Mouse (Mus musculus): ENCODE measurements around the gene 1700025G04Rik.
A peak's percentile ranks its signal among the peaks of the same experiment; 100 is the strongest.

The 1700025G04Rik gene

GRCm38 (mm10) chr1:151990615-151991014, 99.3 kb downstream of the 1700025G04Rik start:
- no peak for DNase-seq

GRCm38 (mm10) chr1:151988713-151989112, 101.2 kb downstream of the 1700025G04Rik start:
- DNase-seq: no peak

- no peak for DNase-seq
These were observed 101.9 kb downstream of the 1700025G04Rik start for GRCm38 (mm10) chr1:151988066-151988465.

GRCm38 (mm10) chr1:151986024-151986778, 103.7 kb downstream of the 1700025G04Rik start:
- DNase-seq: no peak

GRCm38 (mm10) chr1:151985056-151985455, 104.9 kb downstream of the 1700025G04Rik start:
- DNase-seq: no peak

GRCm38 (mm10) chr1:151983991-151984390, 105.9 kb downstream of the 1700025G04Rik start:
- no peak for DNase-seq

GRCm38 (mm10) chr1:151980498-151980897, 109.4 kb downstream of the 1700025G04Rik start:
- DNase-seq: no peak

- DNase-seq: no peak
These were observed 110.0 kb downstream of the 1700025G04Rik start for GRCm38 (mm10) chr1:151979803-151980456.

GRCm38 (mm10) chr1:151978751-151979150, 111.2 kb downstream of the 1700025G04Rik start:
- DNase-seq: no peak

- DNase-seq: no peak
These were observed 112.3 kb downstream of the 1700025G04Rik start for GRCm38 (mm10) chr1:151977596-151977995.

GRCm38 (mm10) chr1:151976850-151977249, 113.1 kb downstream of the 1700025G04Rik start:
- DNase-seq: no peak

GRCm38 (mm10) chr1:151975418-151976379, 114.2 kb downstream of the 1700025G04Rik start:
- no peak for DNase-seq

GRCm38 (mm10) chr1:151974887-151975286, 115.0 kb downstream of the 1700025G04Rik start:
- no peak for DNase-seq

GRCm38 (mm10) chr1:151974424-151974823, 115.5 kb downstream of the 1700025G04Rik start:
- DNase-seq: no peak

- no peak for DNase-seq
These were observed 116.7 kb downstream of the 1700025G04Rik start for GRCm38 (mm10) chr1:151973110-151973700.

GRCm38 (mm10) chr1:151971581-151971980, 118.3 kb downstream of the 1700025G04Rik start:
- DNase-seq: no peak

- no peak for DNase-seq
These were observed 121.8 kb downstream of the 1700025G04Rik start for GRCm38 (mm10) chr1:151968126-151968525.

- DNase-seq: no peak
These were observed 125.1 kb downstream of the 1700025G04Rik start for GRCm38 (mm10) chr1:151964811-151965210.

- no peak for DNase-seq
These were observed 126.7 kb downstream of the 1700025G04Rik start for GRCm38 (mm10) chr1:151963248-151963647.

GRCm38 (mm10) chr1:151962078-151962477, 127.8 kb downstream of the 1700025G04Rik start:
- DNase-seq: no peak

- no peak for DNase-seq
These were observed 128.7 kb downstream of the 1700025G04Rik start for GRCm38 (mm10) chr1:151961204-151961603.

GRCm38 (mm10) chr1:151959010-151959409, 130.9 kb downstream of the 1700025G04Rik start:
- DNase-seq: peak; percentile 4 to 14

- no peak for DNase-seq
These were observed 131.5 kb downstream of the 1700025G04Rik start for GRCm38 (mm10) chr1:151958442-151958841.

All from thymus, postnatal 36 days (tissue).